Mouse (Mus musculus): ENCODE results near the gene Rab17.

Rab17 gene

DNA sequence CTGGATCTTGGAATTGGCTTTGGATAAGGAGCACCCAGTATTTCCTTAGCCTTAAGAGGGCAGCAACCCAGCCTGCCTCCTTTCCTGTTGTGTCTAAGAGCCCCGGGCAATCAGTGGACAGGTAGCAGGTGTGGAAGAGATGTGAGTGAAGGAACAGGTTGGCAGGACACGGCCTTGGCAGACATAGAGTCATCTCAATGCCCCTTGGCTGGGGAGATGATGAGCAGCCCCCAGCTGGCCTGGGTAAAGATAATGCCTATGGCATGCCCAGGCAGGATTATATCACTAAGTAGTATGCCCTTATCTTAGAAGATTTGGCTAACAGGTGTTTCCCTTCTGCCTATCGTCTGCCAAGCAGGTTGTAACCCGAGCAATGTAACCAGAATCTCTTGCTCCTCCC lies 27.7 kb upstream of the Rab17 start:
- in situ Hi-C loops (cut with MboI, MseI), result no loop called here

DNA sequence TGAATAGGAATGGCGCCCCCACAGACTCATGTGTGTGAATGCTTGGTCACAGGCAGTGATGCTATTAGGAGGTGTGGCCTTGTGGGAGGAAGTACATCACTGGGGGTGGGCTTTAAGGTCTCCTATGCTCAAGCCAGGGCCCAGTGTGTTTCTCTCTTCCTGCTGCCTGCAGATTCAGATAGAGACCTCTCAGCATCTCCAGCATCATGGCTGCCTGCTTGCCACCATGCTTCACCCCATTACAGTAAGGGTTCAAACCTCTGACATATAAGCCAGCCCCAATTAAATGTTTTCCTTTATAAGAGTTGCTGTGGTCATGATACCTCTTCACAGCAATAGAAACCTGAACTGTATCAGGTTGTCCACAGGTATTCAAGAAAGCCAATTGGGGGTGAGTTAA lies 26.5 kb upstream of the Rab17 start:
- in situ Hi-C loops (cut with MboI, MseI), result no loop called here

- in situ Hi-C loops (cut with MboI, MseI), result no loop called here
Observed at GRCm38 (mm10) chr1:90981346-90981745, 11.9 kb upstream of the Rab17 start.

- in situ Hi-C loops (cut with MboI, MseI), result no loop called here
Observed at GRCm38 (mm10) chr1:90980638-90981330, 11.3 kb upstream of the Rab17 start.

GRCm38 (mm10) chr1:90975960-90976359 lies 6.5 kb upstream of the Rab17 start:
- in situ Hi-C loops (cut with MboI, MseI), result loop anchor here (5.0 kb wide), 1 partner anchor 126 kb away; no protein-coding TSS in a partner anchor

DNA sequence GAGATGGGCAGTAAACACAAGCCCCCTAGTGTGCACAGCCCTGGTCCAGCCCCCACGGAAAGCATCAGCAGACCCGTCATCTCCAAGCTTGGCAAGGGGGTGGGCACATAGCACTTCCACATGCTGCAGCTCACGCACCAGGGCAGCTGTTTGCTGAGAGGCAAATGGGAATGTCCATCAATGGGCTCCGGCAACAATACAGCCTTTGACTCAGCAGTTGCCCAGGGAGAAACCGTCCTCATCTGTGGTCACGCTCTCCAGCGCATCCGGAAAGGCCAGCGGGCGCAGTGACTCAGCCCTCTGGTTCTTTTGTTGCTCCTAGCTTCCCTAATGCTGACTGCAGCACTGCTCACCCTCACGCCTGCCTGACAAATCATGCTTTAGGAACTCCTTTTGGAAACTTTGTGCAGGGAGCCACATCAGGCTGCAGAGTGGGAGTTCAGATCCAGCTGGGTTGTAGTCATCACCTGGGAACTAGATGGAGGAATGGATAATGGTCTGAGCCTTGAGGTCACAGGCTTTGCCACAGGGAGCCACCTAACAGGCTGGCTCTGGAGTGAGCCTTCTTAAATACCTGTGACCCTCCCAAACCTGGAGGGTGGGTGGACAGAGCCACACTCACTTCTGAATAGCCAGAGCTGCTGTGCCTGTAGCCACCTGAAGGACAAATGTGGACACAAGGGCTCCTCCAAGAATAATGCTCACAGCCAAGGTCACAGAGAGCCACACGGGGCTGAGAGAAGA lies 5.6 kb upstream of the Rab17 start:
- in situ Hi-C loops (cut with MboI, MseI), result loop anchor here (5.0 kb wide), 1 partner anchor 127 kb away; no protein-coding TSS in a partner anchor

DNA sequence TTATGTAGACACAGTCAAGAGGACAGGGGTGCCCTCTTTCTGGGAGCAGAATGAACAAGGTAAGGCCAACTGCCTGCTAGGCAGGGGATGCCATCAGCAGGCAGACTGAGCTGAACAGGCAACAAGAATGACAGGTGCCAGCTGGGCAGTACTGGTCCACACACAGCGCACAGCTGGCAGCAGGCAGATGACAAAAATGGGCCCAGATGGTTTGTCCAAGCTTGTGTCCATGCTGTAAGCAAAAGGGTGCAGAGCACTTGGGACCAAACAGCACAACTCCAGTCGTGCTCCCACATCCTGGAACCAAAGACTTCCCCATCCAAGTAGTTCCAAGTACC lies 4.1 kb upstream of the Rab17 start:
- in situ Hi-C loops (cut with MboI, MseI), result no loop called here

- in situ Hi-C loops (cut with MboI, MseI), result no loop called here
Observed at GRCm38 (mm10) chr1:90972911-90973573, 3.6 kb upstream of the Rab17 start.

DNA sequence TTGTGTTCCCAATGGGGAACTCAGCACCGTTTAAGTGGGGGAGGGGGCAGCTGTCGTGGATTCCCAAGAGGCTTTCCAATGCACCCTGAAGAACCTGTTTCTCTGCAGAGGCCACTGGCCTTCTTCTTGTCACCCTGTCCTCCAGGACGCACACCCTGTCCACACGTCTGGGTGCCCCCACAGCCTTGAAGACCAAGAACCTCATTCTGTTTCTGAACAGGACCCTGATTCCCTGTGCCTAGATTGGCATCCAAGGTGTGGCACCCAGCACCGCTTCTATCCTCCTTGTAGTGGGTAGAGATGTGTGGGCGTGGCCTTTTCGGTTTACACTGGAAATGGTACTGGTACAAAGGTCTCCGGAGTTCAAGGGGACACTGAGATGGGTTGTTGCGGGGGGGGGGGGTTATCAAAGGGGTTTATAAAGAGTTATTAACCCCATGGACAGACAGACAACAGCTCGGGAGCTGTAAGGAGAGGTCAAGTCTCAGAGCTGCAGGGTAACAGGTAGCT lies 475 bp upstream of the Rab17 start:
- in situ Hi-C loops (cut with MboI, MseI), result loop anchor here (10.0 kb wide), 1 partner anchor 355 kb away; the partner anchor contains the start of gene Espnl

DNA sequence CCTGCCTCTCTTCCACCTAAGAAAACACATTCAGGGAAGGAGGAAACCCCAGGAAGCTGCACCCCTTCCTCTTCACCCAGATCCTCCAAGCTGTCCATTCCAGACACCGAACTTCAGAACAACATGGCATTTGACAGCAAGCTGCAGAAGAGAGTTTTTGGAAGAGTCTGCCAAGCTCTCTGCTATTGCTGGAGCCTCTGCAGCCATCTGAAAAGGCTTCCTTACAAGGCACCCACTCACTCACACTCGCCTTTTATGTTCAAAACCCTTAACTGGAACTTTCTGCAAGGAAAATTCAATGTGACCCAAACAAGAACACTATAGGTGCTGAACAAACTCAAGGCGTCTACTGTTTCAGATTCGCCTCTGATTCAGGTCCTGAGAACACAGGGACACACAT lies 812 bp downstream of the Rab17 start:
- in situ Hi-C loops (cut with MboI, MseI), result loop anchor here (10.0 kb wide), 1 partner anchor 356 kb away; the partner anchor contains the start of gene Espnl

GRCm38 (mm10) chr1:90967583-90967982 lies 1.9 kb downstream of the Rab17 start:
- in situ Hi-C loops (cut with MboI, MseI), result loop anchor here (10.0 kb wide), 1 partner anchor 357 kb away; the partner anchor contains the start of gene Espnl

DNA sequence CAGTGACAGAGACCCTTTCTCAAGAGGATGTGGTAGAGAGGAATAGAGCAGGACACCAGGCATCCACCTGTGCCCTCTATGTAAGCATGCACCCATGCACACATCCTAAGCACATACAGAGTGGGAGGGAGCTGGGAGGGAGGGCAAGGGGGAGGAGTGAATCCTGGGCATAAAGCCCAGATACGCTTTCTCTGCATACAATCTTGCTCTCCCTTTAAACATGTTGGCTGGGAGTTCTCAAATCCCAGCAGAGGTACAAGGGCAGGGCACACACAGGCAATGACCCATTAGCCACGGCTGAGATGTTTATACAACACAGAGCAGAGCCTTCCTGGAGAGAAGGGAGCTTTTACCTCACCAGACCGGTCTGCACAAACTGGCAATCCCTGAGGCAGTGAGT lies 6.5 kb downstream of the Rab17 start:
- in situ Hi-C loops (cut with MboI, MseI), result loop anchor here (10.0 kb wide), 1 partner anchor 362 kb away; the partner anchor contains the start of gene Espnl

GRCm38 (mm10) chr1:90962526-90962925 lies 6.9 kb downstream of the Rab17 start:
- in situ Hi-C loops (cut with MboI, MseI), result loop anchor here (10.0 kb wide), 1 partner anchor 362 kb away; the partner anchor contains the start of gene Espnl

DNA sequence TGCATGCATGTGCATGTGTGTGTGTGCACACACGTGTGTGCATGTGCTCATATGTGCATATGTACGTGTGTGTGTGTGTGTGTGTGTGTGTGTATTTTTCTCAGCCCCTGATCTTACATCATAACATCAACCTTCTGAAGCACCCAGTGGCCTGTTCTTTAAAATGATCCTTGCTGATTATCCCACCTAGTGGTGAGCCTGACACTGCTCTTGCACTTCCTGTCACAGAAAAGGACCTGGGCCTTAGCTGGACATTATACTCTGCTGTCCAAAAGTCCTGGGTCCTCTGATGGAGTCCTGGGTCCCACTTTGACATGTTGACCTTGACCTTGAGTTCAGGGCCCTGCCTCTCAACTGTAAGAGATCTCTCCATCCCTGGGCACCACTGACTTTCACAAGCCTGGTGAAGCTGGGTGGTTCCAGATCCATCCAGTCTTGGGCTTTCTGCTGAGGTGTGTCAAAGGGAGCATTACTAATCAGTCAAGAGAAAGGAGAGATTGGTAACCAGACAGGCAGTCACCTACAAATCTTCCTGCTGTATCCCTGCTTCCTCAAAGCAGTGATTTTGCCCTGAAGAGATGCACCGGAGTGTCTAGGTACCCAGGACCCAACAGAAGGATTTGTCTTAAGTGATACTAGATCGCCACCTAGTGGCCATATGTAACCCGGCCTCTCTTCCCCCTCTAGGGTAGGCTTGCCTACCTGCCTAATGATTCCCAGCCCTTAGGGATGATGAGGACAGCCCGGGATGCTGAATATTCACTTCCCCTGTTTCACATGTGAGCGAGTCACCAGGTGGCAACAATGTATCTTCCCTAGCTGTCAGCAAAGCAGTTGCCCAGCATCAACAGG lies 13.0 kb downstream of the Rab17 start:
- in situ Hi-C loops (cut with MboI, MseI), result loop anchor here (5.0 kb wide), 2 partner anchors 49 to 314 kb away; no protein-coding TSS in a partner anchor

GRCm38 (mm10) chr1:90953688-90954087 lies 15.8 kb downstream of the Rab17 start:
- in situ Hi-C loops (cut with MboI, MseI), result no loop called here

DNA sequence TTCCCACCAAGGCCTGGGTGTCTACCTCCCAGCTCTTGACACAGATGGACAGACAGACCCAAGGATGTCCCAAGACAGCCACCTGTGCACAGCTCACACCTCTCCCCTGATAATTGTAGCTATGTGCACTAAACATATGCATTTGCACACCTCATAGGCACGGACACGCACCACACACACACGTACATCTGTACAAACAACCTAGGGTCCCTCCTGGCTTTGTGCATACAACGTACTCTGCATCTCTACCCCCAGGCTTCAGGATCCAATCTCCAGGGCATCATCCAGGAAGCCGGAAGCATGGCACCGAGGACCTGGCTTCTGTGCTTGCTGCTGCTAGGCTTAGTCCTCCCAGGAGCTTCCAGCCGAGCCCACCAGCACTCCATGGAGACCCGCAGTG lies 16.7 kb downstream of the Rab17 start, which contains the start of gene Prlh:
Prlh (plus strand) TSS at position 301 of the 400 bp plus-strand sequence.
- in situ Hi-C loops (cut with MboI, MseI), result no loop called here

GRCm38 (mm10) chr1:90951670-90952069 lies 17.8 kb downstream of the Rab17 start:
- in situ Hi-C loops (cut with MboI, MseI), result no loop called here

- in situ Hi-C loops (cut with MboI, MseI), result no loop called here
Observed at GRCm38 (mm10) chr1:90949309-90949708, 20.2 kb downstream of the Rab17 start.

GRCm38 (mm10) chr1:90947252-90947651 lies 22.2 kb downstream of the Rab17 start:
- in situ Hi-C loops (cut with MboI, MseI), result no loop called here

- in situ Hi-C loops (cut with MboI, MseI), result no loop called here
Observed at GRCm38 (mm10) chr1:90945171-90945570, 24.3 kb downstream of the Rab17 start.

DNA sequence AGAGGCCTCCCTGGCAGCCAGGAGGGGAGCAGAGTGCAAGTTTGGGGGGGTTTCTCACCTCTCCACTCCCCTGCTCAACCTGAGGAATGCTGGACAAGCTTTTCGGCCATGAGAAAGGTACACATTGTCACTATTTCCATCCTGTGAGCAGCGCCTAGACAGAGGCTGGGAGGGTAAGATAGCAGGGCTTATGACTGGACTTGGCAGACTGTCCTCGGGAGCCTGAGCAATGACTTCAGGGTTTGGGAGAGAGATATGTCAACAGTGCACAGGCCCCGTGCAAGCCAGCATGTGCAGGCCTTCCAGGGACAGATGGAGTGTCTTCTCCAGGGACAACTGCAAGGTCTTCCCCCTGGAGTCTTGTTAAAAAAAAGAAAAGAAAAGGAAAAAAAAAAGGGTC lies 29.5 kb downstream of the Rab17 start:
- in situ Hi-C loops (cut with MboI, MseI), result no loop called here

Measured in T-helper 2 cell (primary cell).